Mouse (Mus musculus): ENCODE results near the gene Vmn2r45.
"Not testable (repeated sequence)": the region's sequence is repeated elsewhere in the genome, so short reads cannot be mapped to it uniquely, and the experiment has no call there.

Gene Vmn2r45

GRCm38 (mm10) chr7:8488975-8489374, at the start of gene Vmn2r45:
Gene Vmn2r45 (minus strand): TSS chr7:8489075.
- DNase-seq (ENCODE audit: low read depth, low spot score), result not testable (repeated sequence)
